9 mouse cellular contexts compared by ENCODE assay signal in genomic region chr3:151891760-151892253, GRCm38 (mm10). TPM values are rescaled to one million over a fixed set of nuclear protein-coding genes. Genes with fewer than 3 reads are reported as not detected.
DNase-seq lines count a peak whose midpoint lies in the region; ATAC-seq lines count a peak whose summit lies in the region.
"Had no signal": no experiment of that assay in that cellular context is flagged by ENCODE, and none has a peak within 500 bp of the region (broad histone marks: within the 10 kb centered on the region; RNA-seq: fewer than 3 reads in every experiment).

No protein-coding gene starts in this region.

- 0 out of 2 replicates have a peak overlapping the region, but pooled peaks have one; percentile 15 for H3K4me2 ChIP-seq in embryonic facial prominence, embryonic 15.5 days (replicated peaks)
- no peak overlapping the region for H3K4me2 ChIP-seq in heart, embryonic 12.5 days
- H3K4me2 ChIP-seq in kidney, embryonic 16.5 days (replicated peaks; ENCODE audit: low read depth, low read length) = no peak overlapping the region
- H3K4me2 ChIP-seq in liver, embryonic 16.5 days (ENCODE audit: low read depth, low read length) = 0 out of 2 replicates have a peak overlapping the region, but pooled peaks have one; percentile 11
- H3K4me2 ChIP-seq in neural tube, embryonic 14.5 days (ENCODE audit: low read depth, low read length) = no peak overlapping the region

- H3K9me3 ChIP-seq in embryonic facial prominence, embryonic 15.5 days (replicated peaks) = no peaks in the 10 kb centered on the region
- no peaks in the 10 kb centered on the region for H3K9me3 ChIP-seq in heart, embryonic 12.5 days (replicated peaks)
- no peaks in the 10 kb centered on the region for H3K9me3 ChIP-seq in kidney, embryonic 16.5 days (ENCODE audit: low read length)
- H3K9me3 ChIP-seq in liver, embryonic 16.5 days (replicated peaks; ENCODE audit: control insufficient read depth, low read length) = no peaks in the 10 kb centered on the region
- no peaks in the 10 kb centered on the region for H3K9me3 ChIP-seq in neural tube, embryonic 14.5 days (ENCODE audit: control insufficient read depth, low read length)

- peak overlapping the region; percentile 90 for H3K27ac ChIP-seq in embryonic facial prominence, embryonic 15.5 days (replicated peaks)
- H3K27ac ChIP-seq in heart, embryonic 12.5 days (ENCODE audit: poor library complexity, severe bottlenecking) = peak overlapping the region; percentile 57; the same call in 1 of the 2 replicates
- H3K27ac ChIP-seq in kidney, embryonic 16.5 days (ENCODE audit: low read length) = peak overlapping the region; percentile 34; the same call in 1 of the 2 replicates
- no peak overlapping the region for H3K27ac ChIP-seq in liver, embryonic 16.5 days (ENCODE audit: low read length)
- no peak overlapping the region for H3K27ac ChIP-seq in neural tube, embryonic 14.5 days (ENCODE audit: low read depth, low read length)

- H3K4me3 ChIP-seq in embryonic facial prominence, embryonic 15.5 days (replicated peaks) = no peak overlapping the region
- H3K4me3 ChIP-seq in heart, embryonic 12.5 days = no peak overlapping the region
- H3K4me3 ChIP-seq in kidney, embryonic 16.5 days (ENCODE audit: low read length) = no peak overlapping the region
- no peak overlapping the region for H3K4me3 ChIP-seq in liver, embryonic 16.5 days (ENCODE audit: low read depth, low read length)
- no peak overlapping the region for H3K4me3 ChIP-seq in neural tube, embryonic 14.5 days (ENCODE audit: low read depth, low read length)
- H3K4me3 ChIP-seq: megakaryocyte, embryonic 14.5 days had no signal

- no peak overlapping the region for H3K9ac ChIP-seq in embryonic facial prominence, embryonic 15.5 days
- H3K9ac ChIP-seq in heart, embryonic 12.5 days = no peak overlapping the region
- no peak overlapping the region for H3K9ac ChIP-seq in kidney, embryonic 16.5 days (replicated peaks; ENCODE audit: low read length)
- H3K9ac ChIP-seq in liver, embryonic 16.5 days (ENCODE audit: low read depth, low read length) = no peak overlapping the region
- no peak overlapping the region for H3K9ac ChIP-seq in neural tube, embryonic 14.5 days (replicated peaks; ENCODE audit: low read depth, low read length)

- H3K36me3 ChIP-seq in embryonic facial prominence, embryonic 15.5 days = no peaks in the 10 kb centered on the region
- H3K36me3 ChIP-seq in heart, embryonic 12.5 days = no peaks in the 10 kb centered on the region
- no peaks in the 10 kb centered on the region for H3K36me3 ChIP-seq in kidney, embryonic 16.5 days (ENCODE audit: insufficient read depth, low read length)
- H3K36me3 ChIP-seq in liver, embryonic 16.5 days (ENCODE audit: control insufficient read depth, insufficient read depth) = no peaks in the 10 kb centered on the region
- H3K36me3 ChIP-seq in neural tube, embryonic 14.5 days (ENCODE audit: control insufficient read depth, insufficient read depth, low read length) = no peaks in the 10 kb centered on the region

- no peaks in the 10 kb centered on the region; the same call in 1 of the 2 replicates for H3K27me3 ChIP-seq in embryonic facial prominence, embryonic 15.5 days
- no peaks in the 10 kb centered on the region for H3K27me3 ChIP-seq in heart, embryonic 12.5 days (replicated peaks)
- H3K27me3 ChIP-seq in kidney, embryonic 16.5 days (ENCODE audit: insufficient read depth, low read length) = no peaks in the 10 kb centered on the region
- no peaks in the 10 kb centered on the region for H3K27me3 ChIP-seq in liver, embryonic 16.5 days (ENCODE audit: control insufficient read depth, insufficient read depth, low read depth, low read length)
- no peaks in the 10 kb centered on the region for H3K27me3 ChIP-seq in neural tube, embryonic 14.5 days (ENCODE audit: control insufficient read depth, insufficient read depth, low read length)
- H3K27me3 ChIP-seq: megakaryocyte, embryonic 14.5 days had no signal

- ATAC-seq in cerebellum, adult (ENCODE audit: insufficient number of reproducible peaks, low FRiP score, low TSS enrichment) = no peak
- peak; percentile 91 for ATAC-seq in embryonic facial prominence, embryonic 15.5 days (ENCODE audit: insufficient number of reproducible peaks, low FRiP score, low TSS enrichment, low read depth)
- ATAC-seq in heart, embryonic 12.5 days (ENCODE audit: insufficient number of reproducible peaks, low FRiP score) = peak; percentile 68
- ATAC-seq in kidney, embryonic 16.5 days (ENCODE audit: low FRiP score, low TSS enrichment) = peak; percentile 92
- ATAC-seq in liver, embryonic 16.5 days (ENCODE audit: low read depth) = no peak
- peak; percentile 70 for ATAC-seq in neural tube, embryonic 14.5 days (ENCODE audit: low read depth)

- H3K4me1 ChIP-seq in embryonic facial prominence, embryonic 15.5 days = peaks cover 29% of the 10 kb centered on the region
- peaks cover 28% of the 10 kb centered on the region for H3K4me1 ChIP-seq in heart, embryonic 12.5 days (replicated peaks)
- peaks cover 23% of the 10 kb centered on the region for H3K4me1 ChIP-seq in kidney, embryonic 16.5 days (ENCODE audit: insufficient read depth, low read length)
- no peaks in the 10 kb centered on the region for H3K4me1 ChIP-seq in liver, embryonic 16.5 days (ENCODE audit: control insufficient read depth, low read depth, low read length)
- H3K4me1 ChIP-seq in neural tube, embryonic 14.5 days (ENCODE audit: control insufficient read depth, insufficient read depth, low read length) = 0 out of 2 replicates have a peak, but pooled peaks cover 5% of the 10 kb centered on the region
- H3K4me1 ChIP-seq: megakaryocyte, embryonic 14.5 days had no signal

- 4% methylated on average over 6 of the region's 6 CpGs for WGBS in embryonic facial prominence, embryonic 15.5 days
- WGBS in heart, embryonic 12.5 days = 13% methylated on average over 6 of the region's 6 CpGs
- 13% methylated on average over 6 of the region's 6 CpGs for WGBS in kidney, embryonic 16.5 days
- WGBS in liver, embryonic 16.5 days (ENCODE audit: insufficient replicate concordance) = 25% methylated on average over 6 of the region's 6 CpGs
- 15% methylated on average over 6 of the region's 6 CpGs for WGBS in neural tube, embryonic 14.5 days

- peak; percentile 8 for DNase-seq in cerebellum, adult 11 months
- no peak for DNase-seq in spleen, postnatal 14 days (ENCODE audit: low spot score in 2 of 2)

RNA-seq across cellular contexts. Expression of gene Ptgfr, which starts 54.4 kb away (rescaled TPM):
- 13.1 and 16.8 TPM in 2 replicates for polyA plus RNA-seq in embryonic facial prominence, embryonic 15.5 days (2015; fragmentation: Nextera tagmentation; extraction: Ambion mirVana)
- 1.2 TPM in 2 replicates for polyA plus RNA-seq in heart, embryonic 12.5 days (2016; fragmentation: Nextera tagmentation; extraction: Ambion mirVana)
- polyA plus RNA-seq in kidney, embryonic 16.5 days (2015; fragmentation: Nextera tagmentation; extraction: Ambion mirVana) = 3.6 and 4.4 TPM in 2 replicates
- polyA plus RNA-seq in liver, embryonic 16.5 days (2015; fragmentation: Nextera tagmentation; extraction: Ambion mirVana) = 0.14 TPM in 2 replicates
- polyA plus RNA-seq in neural tube, embryonic 14.5 days (2014; fragmentation: Nextera tagmentation; extraction: Ambion mirVana) = 1.5 and 2.8 TPM in 2 replicates

Comparison
In these comparisons a context has a peak if more than half of its experiments do, and no peak if none do; other contexts are left out.
1. ATAC-seq: peak in embryonic facial prominence, embryonic 15.5 days (single experiment), heart, embryonic 12.5 days (single experiment), kidney, embryonic 16.5 days (single experiment) and neural tube, embryonic 14.5 days (single experiment); none in cerebellum, adult (single experiment) and liver, embryonic 16.5 days (single experiment).
2. H3K27ac ChIP-seq: peak in embryonic facial prominence, embryonic 15.5 days (single experiment), heart, embryonic 12.5 days (single experiment) and kidney, embryonic 16.5 days (single experiment); none in liver, embryonic 16.5 days (single experiment) and neural tube, embryonic 14.5 days (single experiment).
3. H3K4me2 ChIP-seq: peak in embryonic facial prominence, embryonic 15.5 days (single experiment) and liver, embryonic 16.5 days (single experiment); none in heart, embryonic 12.5 days (single experiment), kidney, embryonic 16.5 days (single experiment) and neural tube, embryonic 14.5 days (single experiment).